Mouse (Mus musculus) heart, embryonic 16.5 days (tissue): ENCODE results near the gene B4gat1. TPM values are rescaled to one million over a fixed set of nuclear protein-coding genes. Genes with fewer than 3 reads are reported as not detected.
"Not testable (repeated sequence)": the region's sequence is repeated elsewhere in the genome, so short reads cannot be mapped to it uniquely, and the experiment has no call there.

ENCODE experiments used
- ATAC-seq: fragments of 200-750 bp; cut with Nextera tagmentation; replicated peaks from 2 replicates; pipeline ENCODE4 v1.8.0; 2017; ENCODE audit warnings: moderate number of reproducible peaks; ENCODE audit not compliant: insufficient read depth, low FRiP score; ENCODE audit errors: extremely low read depth
- H3K27ac ChIP-seq: fragments of 300-500 bp; sonication (generic); 2 replicates; pipeline ENCODE4 v1.5.1; 2014; ENCODE audit warnings: mild to moderate bottlenecking, low read length, control low read depth, moderate library complexity
- H3K27me3 ChIP-seq: fragments of 300-500 bp; sonication (generic); 2 replicates; pipeline ENCODE4 v1.6.1; 2014; ENCODE audit warnings: low read length, mixed read lengths; ENCODE audit not compliant: control insufficient read depth, insufficient read depth
- H3K36me3 ChIP-seq: fragments of 300-500 bp; sonication (generic); 2 replicates; pipeline ENCODE4 v1.6.1; 2014; ENCODE audit not compliant: control insufficient read depth, insufficient read depth
- H3K4me1 ChIP-seq: fragments of 300-500 bp; sonication (generic); 2 replicates; pipeline ENCODE4 v1.6.1; 2014; ENCODE audit warnings: low read length, mixed read lengths; ENCODE audit not compliant: control insufficient read depth, insufficient read depth
- H3K4me2 ChIP-seq: fragments of 300-500 bp; sonication (generic); 2 replicates; pipeline ENCODE4 v1.6.1; 2014; ENCODE audit warnings: low read depth, mild to moderate bottlenecking, control low read depth, low read length
- H3K4me3 ChIP-seq: fragments of 300-500 bp; sonication (generic); 2 replicates; pipeline ENCODE4 v1.5.1; 2014; ENCODE audit warnings: mild to moderate bottlenecking, control low read depth, low read length
- H3K9ac ChIP-seq: fragments of 300-500 bp; sonication (generic); 2 replicates; pipeline ENCODE4 v1.6.1; 2014; ENCODE audit warnings: low read length, control low read depth
- H3K9me3 ChIP-seq: fragments of 300-500 bp; sonication (generic); replicated peaks from 2 replicates; pipeline ENCODE4 v1.6.1; 2016; ENCODE audit warnings: low read length; ENCODE audit not compliant: control insufficient read depth
- WGBS: fragments of 180-500 bp; shearing (Covaris S2); extraction: QIAGEN DNeasy Blood & Tissue Kit; methylation state at CpG from one replicate; pipeline ENCODE4 v1.1.7; 2014; 5-methylcytosine and 5-hydroxymethylcytosine counted together
- polyA plus RNA-seq: library from polyadenylated mRNA; unstranded; fragments of >200 nt; fragmentation: Nextera tagmentation; extraction: Ambion mirVana; gene quantifications from 2 replicates; pipeline ENCODE4 v1.2.1, GENCODE M21; 2015

The B4gat1 gene
- polyA plus RNA-seq, 1 experiment from 2014 or later = 43.5 TPM

GRCm38 (mm10) chr19:4999445-5000140 is 39.0 kb upstream of the B4gat1 start:
- no peaks in the 10 kb centered on the region for H3K9me3 ChIP-seq
- no peak overlapping the region for H3K27ac ChIP-seq
- no peaks in the 10 kb centered on the region for H3K27me3 ChIP-seq
- peaks cover 5% of the 10 kb centered on the region; the same call in 1 of the 2 replicates for H3K4me1 ChIP-seq
- no peak overlapping the region for H3K9ac ChIP-seq
- H3K4me2 ChIP-seq = no peak overlapping the region
- no peak overlapping the region for H3K4me3 ChIP-seq
- ATAC-seq = no peak
- 57% methylated on average over 6 of the region's 6 CpGs for WGBS
- H3K36me3 ChIP-seq = no peaks in the 10 kb centered on the region

DNA sequence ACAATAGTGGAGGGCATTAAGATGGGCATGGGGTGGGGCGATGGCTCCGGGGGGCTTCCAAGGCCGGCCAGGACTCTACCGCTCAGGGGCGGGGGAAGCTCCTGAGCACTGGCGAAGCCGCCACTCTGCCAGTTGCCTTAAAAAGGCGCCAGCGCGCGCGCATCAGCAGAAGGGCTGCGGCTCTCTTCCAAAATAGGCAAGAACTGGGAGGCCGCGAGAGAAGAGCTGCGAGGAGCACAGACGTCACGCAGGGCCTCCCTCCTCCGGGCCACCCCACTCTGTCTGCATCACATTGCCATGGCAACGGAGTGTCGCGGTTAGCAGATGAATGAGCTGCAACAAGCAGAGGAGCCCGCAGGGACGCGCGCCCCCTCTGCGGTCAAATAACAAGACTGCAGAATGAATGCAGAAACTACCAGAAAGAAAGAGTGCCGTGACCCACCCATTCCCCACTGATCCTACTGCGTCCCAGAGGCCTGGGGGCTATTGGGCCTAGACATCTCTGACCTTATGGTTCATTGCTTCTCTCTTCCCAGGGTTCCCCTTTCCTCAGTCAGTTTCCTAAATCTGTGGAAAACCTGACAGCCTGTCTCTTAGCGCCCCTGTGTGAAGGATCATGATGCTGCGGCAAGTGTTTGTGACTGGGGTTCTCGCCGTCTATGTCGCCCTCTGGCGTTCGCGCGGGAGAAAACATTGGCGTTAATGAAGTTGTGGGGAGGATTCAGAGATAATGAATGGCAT is 36.8 kb upstream of the B4gat1 start:
- Histone ChIP-seq H3K4me2 (peak overlapping the region; percentile 67), H3K27me3 (no peaks in the 10 kb centered on the region), H3K9me3 (no peaks in the 10 kb centered on the region; the same call in 1 of the 2 replicates), H3K4me1 (peaks cover 5% of the 10 kb centered on the region; the same call in 1 of the 2 replicates), H3K4me3 (peak overlapping the region; percentile 43), H3K36me3 (no peaks in the 10 kb centered on the region), H3K9ac (peak overlapping the region; percentile 38; the same call in 1 of the 2 replicates), H3K27ac (no peak overlapping the region)
- WGBS = 1% methylated on average over 39 of the region's 39 CpGs
- peak; percentile 91 for ATAC-seq

DNA sequence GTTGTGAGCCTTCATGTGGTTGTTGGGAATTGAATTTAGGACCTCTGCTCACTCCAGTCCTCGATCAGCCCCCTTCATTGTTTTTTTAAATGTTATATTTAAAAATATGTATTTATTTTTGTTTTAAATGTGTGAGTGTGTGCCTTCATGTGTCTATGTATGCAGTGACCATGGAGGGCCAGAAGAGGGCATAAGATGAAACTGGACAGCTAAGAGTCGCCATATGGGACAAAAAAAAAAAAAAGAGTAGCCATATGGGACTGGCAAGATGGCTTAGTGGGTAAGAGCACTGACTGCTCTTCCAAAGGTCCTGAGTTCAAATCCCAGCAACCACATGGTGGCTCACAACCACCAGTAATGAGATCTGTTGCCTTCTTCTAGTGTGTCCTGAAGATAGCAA is 35.0 kb upstream of the B4gat1 start:
- not testable (repeated sequence) for H3K4me2 ChIP-seq, H3K9me3 ChIP-seq, H3K27ac ChIP-seq, ATAC-seq, H3K27me3 ChIP-seq, H3K4me1 ChIP-seq, H3K4me3 ChIP-seq, H3K36me3 ChIP-seq, H3K9ac ChIP-seq
- WGBS = 38% methylated on average over 2 of the region's 2 CpGs

GRCm38 (mm10) chr19:5004925-5005324 is 33.7 kb upstream of the B4gat1 start:
- ATAC-seq = no peak
- H3K27me3 ChIP-seq = no peaks in the 10 kb centered on the region
- H3K4me1 ChIP-seq = peaks cover 5% of the 10 kb centered on the region; the same call in 1 of the 2 replicates
- no peaks in the 10 kb centered on the region; the same call in 1 of the 2 replicates for H3K9me3 ChIP-seq
- WGBS = 56% methylated on average over 4 of the region's 4 CpGs
- H3K4me3 ChIP-seq = no peak overlapping the region
- H3K36me3 ChIP-seq = no peaks in the 10 kb centered on the region
- no peak overlapping the region for H3K4me2 ChIP-seq
- H3K27ac ChIP-seq = no peak overlapping the region
- H3K9ac ChIP-seq = no peak overlapping the region

- Histone ChIP-seq H3K4me3 (no peak overlapping the region), H3K36me3 (no peaks in the 10 kb centered on the region), H3K9me3 (no peaks in the 10 kb centered on the region), H3K27me3 (no peaks in the 10 kb centered on the region), H3K9ac (no peak overlapping the region), H3K4me1 (peaks cover 20% of the 10 kb centered on the region), H3K4me2 (no peak overlapping the region), H3K27ac (no peak overlapping the region)
- 36% methylated on average over 8 of the region's 8 CpGs for WGBS
- no peak for ATAC-seq
These were observed 25.5 kb upstream of the B4gat1 start for GRCm38 (mm10) chr19:5013138-5013537.

DNA sequence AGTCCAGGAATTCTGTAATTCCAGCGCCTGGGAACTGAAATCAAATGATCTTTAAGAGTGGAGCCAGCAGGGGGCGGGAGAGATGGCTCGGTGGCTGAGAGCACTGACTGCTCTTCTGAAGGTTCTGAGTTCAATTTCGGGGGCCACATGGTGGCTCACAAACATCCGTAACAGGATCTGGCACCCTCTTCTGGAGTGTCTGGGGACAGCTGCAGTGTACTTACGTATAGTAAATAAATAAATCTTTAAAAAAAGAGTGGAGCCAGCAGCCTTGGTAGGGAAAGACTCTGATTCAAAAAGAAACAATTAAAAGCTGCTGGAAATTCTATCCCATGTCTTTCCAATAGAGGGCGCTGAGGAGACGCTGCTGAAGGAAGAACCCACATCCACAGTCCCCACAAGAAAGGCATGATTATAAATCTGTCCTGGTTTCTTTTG is 23.6 kb upstream of the B4gat1 start:
- Histone ChIP-seq H3K4me3 (no peak overlapping the region), H3K27ac (peak overlapping the region; percentile 99), H3K4me2 (no peak overlapping the region), H3K9me3 (no peaks in the 10 kb centered on the region), H3K36me3 (no peaks in the 10 kb centered on the region), H3K27me3 (no peaks in the 10 kb centered on the region), H3K4me1 (peaks cover 22% of the 10 kb centered on the region), H3K9ac (no peak overlapping the region)
- no peak for ATAC-seq
- WGBS = 23% methylated on average over 8 of the region's 8 CpGs

DNA sequence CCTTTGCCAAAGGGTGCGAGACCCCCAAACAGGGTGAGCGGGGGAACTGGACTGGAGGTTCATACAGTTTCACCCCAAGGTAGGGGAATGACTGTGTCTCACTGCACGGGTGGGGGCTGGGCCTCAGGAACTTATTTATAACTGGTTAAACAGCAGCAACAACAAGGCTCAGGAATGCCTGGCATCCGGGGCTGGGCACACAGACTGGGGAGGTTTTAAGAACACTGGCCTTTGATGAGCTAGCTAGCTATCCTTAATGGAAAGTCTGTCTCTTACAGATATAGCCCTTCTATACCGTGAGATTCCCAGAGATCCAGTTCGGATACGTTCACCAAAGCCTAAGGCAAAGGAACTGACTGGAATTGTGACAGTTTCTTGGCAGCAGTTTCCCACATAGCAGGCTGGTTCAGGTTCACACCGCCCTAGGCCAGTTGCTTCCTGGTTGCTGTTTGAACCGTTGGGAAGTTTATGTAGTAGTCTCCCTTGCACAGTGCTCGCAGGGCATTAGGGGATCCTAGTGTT is 22.3 kb upstream of the B4gat1 start:
- no peaks in the 10 kb centered on the region for H3K27me3 ChIP-seq
- peak overlapping the region; percentile 65 for H3K9ac ChIP-seq
- peak; percentile 93 for ATAC-seq
- WGBS = 15% methylated on average over 10 of the region's 10 CpGs
- no peak overlapping the region for H3K4me3 ChIP-seq
- peak overlapping the region; percentile 58 for H3K4me2 ChIP-seq
- peaks cover 22% of the 10 kb centered on the region for H3K4me1 ChIP-seq
- H3K36me3 ChIP-seq = no peaks in the 10 kb centered on the region
- peak overlapping the region; percentile 99 for H3K27ac ChIP-seq
- H3K9me3 ChIP-seq = no peaks in the 10 kb centered on the region

GRCm38 (mm10) chr19:5016782-5017181 is 21.8 kb upstream of the B4gat1 start:
- 20% methylated on average over 12 of the region's 12 CpGs for WGBS
- H3K4me2 ChIP-seq = peak overlapping the region; percentile 58
- ATAC-seq = peak; percentile 47; the same call in 1 of the 2 replicates

DNA sequence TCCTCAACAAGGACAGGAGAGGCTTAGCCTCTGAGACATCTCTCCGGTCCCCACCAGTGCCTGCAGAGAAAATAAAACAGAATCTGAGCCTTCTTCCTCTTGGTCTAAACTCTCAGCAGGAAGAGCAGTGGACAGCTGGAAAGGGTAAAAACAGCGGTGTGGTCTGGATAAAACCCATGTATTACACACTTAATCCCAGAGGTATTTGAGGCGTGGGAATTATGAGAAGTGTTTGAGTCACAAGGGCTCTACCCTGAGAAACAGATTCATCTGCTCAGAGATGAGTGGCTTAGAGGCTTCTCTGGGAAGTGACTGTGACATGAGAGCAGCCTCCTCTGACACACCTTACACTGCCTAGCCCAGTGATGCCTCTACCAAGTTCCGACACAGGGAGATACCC is 21.0 kb upstream of the B4gat1 start:
- 72% methylated on average over 4 of the region's 4 CpGs for WGBS
- Histone ChIP-seq H3K9ac (no peak overlapping the region), H3K9me3 (no peaks in the 10 kb centered on the region), H3K4me1 (peaks cover 22% of the 10 kb centered on the region), H3K4me2 (no peak overlapping the region), H3K4me3 (no peak overlapping the region), H3K36me3 (no peaks in the 10 kb centered on the region), H3K27ac (0 out of 2 replicates have a peak overlapping the region, but pooled peaks have one; percentile 16), H3K27me3 (no peaks in the 10 kb centered on the region)
- no peak for ATAC-seq

More at GRCm38 (mm10) chr19:5016782-5017181, 21.8 kb upstream of the B4gat1 start:
- no peak overlapping the region for H3K4me3 ChIP-seq
- peak overlapping the region; percentile 99 for H3K27ac ChIP-seq
- peak overlapping the region; percentile 65 for H3K9ac ChIP-seq
- H3K4me1 ChIP-seq = peaks cover 22% of the 10 kb centered on the region
- H3K36me3 ChIP-seq = no peaks in the 10 kb centered on the region
- H3K9me3 ChIP-seq = no peaks in the 10 kb centered on the region
- no peaks in the 10 kb centered on the region for H3K27me3 ChIP-seq
